Mouse (Mus musculus): ENCODE measurements around the gene Mapt. TPM values are rescaled to one million over a fixed set of nuclear protein-coding genes. Genes with fewer than 3 reads are reported as not detected.

Gene Mapt
- polyA plus RNA-seq, 1 experiment from 2014 or later, result 1.2 TPM

DNA sequence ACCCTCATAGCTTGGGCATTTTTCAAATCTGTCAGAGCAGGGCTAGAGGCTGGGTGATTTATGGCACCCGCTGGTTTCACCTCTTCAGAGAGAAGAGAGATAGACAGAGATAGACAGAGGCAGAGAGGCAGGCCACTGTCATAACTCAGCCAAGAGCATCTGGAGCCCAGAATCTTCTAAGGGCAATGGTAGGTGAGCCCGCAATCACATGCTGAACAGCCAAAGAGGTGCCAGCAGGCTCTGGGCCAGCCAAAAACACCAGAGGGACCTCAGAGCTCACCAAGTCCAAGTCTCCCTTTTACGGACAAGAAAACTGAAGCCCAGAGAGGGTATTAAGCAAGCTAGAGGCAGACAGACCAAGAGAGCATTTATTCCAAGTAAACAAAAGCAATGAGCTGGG is 66.5 kb downstream of the Mapt start:
- Histone ChIP-seq H3K9ac (no peak overlapping the region), H3K4me1 (replicated peaks) (peaks cover 9% of the 10 kb centered on the region; the same call in 1 of the 2 replicates)

DNA sequence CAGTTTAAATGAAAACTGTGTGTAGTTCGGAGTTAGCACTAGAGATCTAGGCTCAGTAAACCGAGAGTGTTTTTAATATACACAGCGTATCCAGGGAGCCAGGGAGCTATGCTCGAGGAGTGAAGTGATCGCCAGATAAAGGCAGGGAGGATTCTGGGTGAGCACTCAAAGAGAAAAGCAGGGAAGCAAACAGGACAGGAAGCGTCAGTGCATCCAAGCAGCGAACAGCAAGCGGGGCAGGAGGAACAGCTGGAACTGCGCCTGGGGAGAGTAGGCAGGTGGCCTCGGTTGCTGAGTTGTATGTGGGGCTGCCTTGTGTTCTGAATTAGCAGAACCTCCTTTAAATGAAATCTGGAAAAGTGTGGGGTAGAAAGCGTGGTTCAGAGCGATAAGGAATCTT is 71.4 kb downstream of the Mapt start:
- no peak for ATAC-seq (replicated peaks; ENCODE audit: insufficient number of reproducible peaks, insufficient read depth, low FRiP score, low read depth)
- WGBS, result 47% methylated on average over 12 of the region's 12 CpGs
- H3K9ac ChIP-seq, result no peak overlapping the region
- no peaks in the 10 kb centered on the region for H3K9me3 ChIP-seq (replicated peaks)
- peak overlapping the region; percentile 21; the same call in 1 of the 2 replicates for H3K4me2 ChIP-seq
- no peaks in the 10 kb centered on the region for H3K36me3 ChIP-seq
- no peak overlapping the region for H3K4me3 ChIP-seq
- peaks cover 5% of the 10 kb centered on the region; the same call in 1 of the 2 replicates for H3K4me1 ChIP-seq (replicated peaks)
- H3K27ac ChIP-seq, result no peak overlapping the region
- no peaks in the 10 kb centered on the region for H3K27me3 ChIP-seq

More for the DNA sequence above, 66.5 kb downstream of the Mapt start:
- no peak overlapping the region for H3K4me2 ChIP-seq
- no peaks in the 10 kb centered on the region for H3K27me3 ChIP-seq
- no peaks in the 10 kb centered on the region for H3K36me3 ChIP-seq
- ATAC-seq (replicated peaks; ENCODE audit: insufficient number of reproducible peaks, insufficient read depth, low FRiP score, low read depth), result no peak
- H3K4me3 ChIP-seq, result no peak overlapping the region
- H3K27ac ChIP-seq, result no peak overlapping the region
- 83% methylated on average over 3 of the region's 3 CpGs for WGBS
- no peaks in the 10 kb centered on the region for H3K9me3 ChIP-seq (replicated peaks)

DNA sequence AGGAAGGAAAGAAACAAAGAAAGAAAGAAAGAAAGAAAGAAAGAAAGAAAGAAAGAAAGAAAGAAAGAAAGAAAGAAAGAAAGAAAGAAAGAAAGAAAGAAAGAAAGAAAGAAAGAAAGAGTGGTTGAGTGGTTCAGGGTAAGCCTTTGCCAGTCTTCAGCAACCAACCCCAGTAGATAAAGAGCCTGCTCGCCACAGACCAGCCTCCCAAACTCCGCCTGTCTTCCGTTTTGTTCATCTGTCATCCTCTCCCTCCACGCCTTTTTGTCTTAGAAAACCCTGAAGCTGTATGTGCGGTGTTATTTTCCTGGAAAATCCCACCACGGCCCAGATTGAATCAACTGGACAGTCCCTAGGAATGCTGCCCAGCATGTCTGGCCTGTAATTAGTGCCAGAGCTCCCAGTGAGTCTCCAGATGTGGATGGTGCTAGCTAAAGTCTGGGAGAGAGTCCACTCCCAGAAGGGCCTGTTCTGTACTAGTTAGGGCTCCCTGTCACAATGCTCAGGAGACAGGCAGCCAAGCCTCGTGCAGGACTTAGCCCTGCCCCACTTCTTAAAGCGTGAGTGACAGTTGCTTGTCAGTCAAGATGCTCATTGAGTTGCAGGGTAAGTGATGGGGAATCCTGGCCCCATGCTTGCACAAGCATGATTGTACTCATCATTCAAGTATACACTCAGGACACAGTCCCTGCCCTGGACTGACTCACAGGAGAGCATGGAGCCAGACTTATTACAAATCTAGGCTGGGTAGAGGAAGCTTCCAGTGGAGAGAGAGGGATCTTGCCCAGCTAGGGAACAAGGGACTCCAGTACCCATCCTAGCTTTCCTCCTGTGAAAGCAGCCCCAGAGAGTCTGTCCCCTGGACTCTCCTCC is 72.1 kb downstream of the Mapt start:
- ATAC-seq (replicated peaks; ENCODE audit: insufficient number of reproducible peaks, insufficient read depth, low FRiP score, low read depth), result no peak
- Histone ChIP-seq H3K4me1 (replicated peaks) (peaks cover 5% of the 10 kb centered on the region; the same call in 1 of the 2 replicates), H3K36me3 (no peaks in the 10 kb centered on the region), H3K27me3 (no peaks in the 10 kb centered on the region), H3K4me3 (no peak overlapping the region), H3K9me3 (replicated peaks) (no peaks in the 10 kb centered on the region), H3K9ac (no peak overlapping the region), H3K4me2 (no peak overlapping the region), H3K27ac (no peak overlapping the region)
- 59% methylated on average over 8 of the region's 8 CpGs for WGBS

DNA sequence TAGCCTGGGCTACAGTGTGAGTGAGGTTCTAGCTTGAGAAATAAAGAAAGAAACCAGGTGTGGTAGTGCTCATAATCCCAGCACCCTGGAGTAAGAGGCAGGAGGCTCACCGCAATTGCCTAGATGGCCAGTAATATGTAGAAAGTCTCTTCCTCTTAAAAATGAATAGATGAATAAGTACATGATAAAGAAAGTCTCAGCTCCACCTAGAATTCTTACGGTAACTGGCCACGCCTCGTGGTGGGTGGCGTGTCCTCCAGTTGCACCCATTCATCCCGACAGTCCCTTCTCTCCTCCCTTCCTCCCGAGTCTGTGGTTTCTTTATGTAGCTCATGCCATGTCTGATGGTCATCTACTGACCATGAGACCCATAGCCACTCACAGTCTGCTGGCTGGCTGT is 74.5 kb downstream of the Mapt start:
- H3K27ac ChIP-seq, result no peak overlapping the region
- H3K9me3 ChIP-seq (replicated peaks), result no peaks in the 10 kb centered on the region
- 92% methylated on average over 7 of the region's 7 CpGs for WGBS
- H3K27me3 ChIP-seq, result peaks cover 21% of the 10 kb centered on the region
- H3K4me3 ChIP-seq, result no peak overlapping the region
- H3K4me2 ChIP-seq, result no peak overlapping the region
- H3K4me1 ChIP-seq (replicated peaks), result peaks cover 7% of the 10 kb centered on the region; the same call in 1 of the 2 replicates
- H3K9ac ChIP-seq, result no peak overlapping the region
- no peak for ATAC-seq (replicated peaks; ENCODE audit: insufficient number of reproducible peaks, insufficient read depth, low FRiP score, low read depth)
- H3K36me3 ChIP-seq, result no peaks in the 10 kb centered on the region

DNA sequence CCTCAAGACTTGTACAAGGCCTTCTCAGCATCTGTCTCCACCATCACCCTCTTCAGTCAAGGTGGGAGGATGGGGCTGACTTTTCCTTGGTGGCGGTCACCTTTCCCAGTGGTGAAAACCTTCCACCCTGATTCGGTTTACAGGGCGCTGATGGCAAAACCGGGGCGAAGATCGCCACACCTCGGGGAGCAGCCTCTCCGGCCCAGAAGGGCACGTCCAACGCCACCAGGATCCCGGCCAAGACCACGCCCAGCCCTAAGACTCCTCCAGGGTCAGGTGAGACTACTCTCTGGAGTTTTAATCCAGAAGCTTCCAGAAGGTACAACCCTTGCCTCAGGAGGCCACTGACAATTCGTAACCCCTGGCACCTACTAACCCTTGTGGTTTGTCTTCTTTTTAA is 75.3 kb downstream of the Mapt start:
- peaks cover 7% of the 10 kb centered on the region; the same call in 1 of the 2 replicates for H3K4me1 ChIP-seq (replicated peaks)
- H3K9ac ChIP-seq, result no peak overlapping the region
- no peaks in the 10 kb centered on the region for H3K9me3 ChIP-seq (replicated peaks)
- WGBS, result 91% methylated on average over 13 of the region's 13 CpGs
- no peak overlapping the region for H3K27ac ChIP-seq
- ATAC-seq (replicated peaks; ENCODE audit: insufficient number of reproducible peaks, insufficient read depth, low FRiP score, low read depth), result no peak
- H3K27me3 ChIP-seq, result peaks cover 28% of the 10 kb centered on the region
- H3K36me3 ChIP-seq, result no peaks in the 10 kb centered on the region
- H3K4me2 ChIP-seq, result no peak overlapping the region
- H3K4me3 ChIP-seq, result no peak overlapping the region

DNA sequence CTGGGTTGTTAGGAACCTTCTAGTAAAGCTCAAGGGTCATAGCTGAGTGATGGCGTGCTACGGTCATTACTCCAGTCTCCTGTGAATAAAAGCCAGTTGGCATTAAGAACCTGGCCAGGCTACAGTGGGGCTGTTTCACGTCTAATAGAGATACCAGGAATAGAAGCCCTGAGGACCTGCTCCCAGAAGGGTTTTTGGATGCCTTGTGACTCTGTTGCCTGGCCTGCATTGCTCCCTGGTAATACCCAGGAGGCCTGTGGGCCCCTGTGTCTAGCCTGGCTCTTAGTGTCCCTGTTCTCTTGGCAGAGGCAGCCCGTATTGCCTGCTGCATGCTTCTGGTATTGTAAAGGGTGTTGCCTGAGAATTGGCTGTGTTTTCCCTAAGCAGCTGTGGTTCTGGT is 75.9 kb downstream of the Mapt start:
- Histone ChIP-seq H3K9me3 (replicated peaks) (no peaks in the 10 kb centered on the region), H3K4me1 (replicated peaks) (peaks cover 7% of the 10 kb centered on the region; the same call in 1 of the 2 replicates), H3K36me3 (no peaks in the 10 kb centered on the region), H3K9ac (no peak overlapping the region), H3K4me3 (no peak overlapping the region), H3K27ac (no peak overlapping the region), H3K4me2 (no peak overlapping the region), H3K27me3 (peaks cover 31% of the 10 kb centered on the region)
- no peak for ATAC-seq (replicated peaks; ENCODE audit: insufficient number of reproducible peaks, insufficient read depth, low FRiP score, low read depth)
- 66% methylated on average over 4 of the region's 4 CpGs for WGBS

DNA sequence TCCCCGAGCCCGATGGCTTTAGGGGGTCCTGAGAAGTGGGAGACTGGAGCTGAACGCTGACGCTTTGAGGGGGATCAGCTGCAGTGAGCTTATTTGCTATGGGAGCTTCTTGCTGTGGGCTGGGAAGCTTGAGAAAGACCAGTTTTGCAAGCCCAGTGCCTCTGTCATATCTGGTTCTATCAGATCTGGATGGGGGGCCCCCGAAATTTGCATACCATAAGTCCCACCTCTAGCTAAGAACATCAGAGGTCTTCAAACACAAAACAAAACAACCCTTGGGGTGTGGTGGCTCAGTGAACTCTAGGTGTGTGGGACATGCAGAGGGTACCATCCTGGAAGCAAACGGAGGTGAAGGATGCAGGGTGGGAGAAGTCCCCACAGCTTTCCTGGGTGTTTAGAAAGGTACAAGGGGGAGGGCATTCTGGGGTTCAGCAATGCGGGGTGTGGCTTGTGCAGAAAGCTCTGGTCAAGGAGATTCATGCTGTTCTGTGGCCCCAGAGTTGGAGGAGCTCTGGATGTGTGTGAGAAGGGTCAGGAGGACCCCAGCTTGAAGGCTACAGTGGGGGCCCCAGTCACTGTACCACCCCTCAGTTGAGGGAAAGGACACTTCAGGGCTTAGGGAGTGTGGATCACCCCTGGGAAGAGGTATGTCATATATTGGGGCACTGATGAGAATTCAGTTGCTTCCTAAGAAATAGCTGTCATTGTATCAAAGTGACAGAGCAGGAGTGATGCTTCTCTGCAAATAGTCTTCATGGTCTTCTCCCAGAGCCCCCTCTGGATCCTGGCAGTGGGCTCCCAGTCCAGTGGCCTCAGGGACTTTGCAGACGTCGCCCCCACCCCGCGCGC is 78.4 kb downstream of the Mapt start:
- Histone ChIP-seq H3K4me3 (peak overlapping the region; percentile 14; the same call in 1 of the 2 replicates), H3K27ac (no peak overlapping the region), H3K4me2 (peak overlapping the region; percentile 42), H3K36me3 (no peaks in the 10 kb centered on the region), H3K4me1 (replicated peaks) (0 out of 2 replicates have a peak, but pooled peaks cover 3% of the 10 kb centered on the region), H3K27me3 (peaks cover 31% of the 10 kb centered on the region), H3K9ac (no peak overlapping the region), H3K9me3 (replicated peaks) (no peaks in the 10 kb centered on the region)
- no peak; the same call in 1 of the 2 replicates for ATAC-seq (replicated peaks; ENCODE audit: insufficient number of reproducible peaks, insufficient read depth, low FRiP score, low read depth)
- 32% methylated on average over 12 of the region's 12 CpGs for WGBS

DNA sequence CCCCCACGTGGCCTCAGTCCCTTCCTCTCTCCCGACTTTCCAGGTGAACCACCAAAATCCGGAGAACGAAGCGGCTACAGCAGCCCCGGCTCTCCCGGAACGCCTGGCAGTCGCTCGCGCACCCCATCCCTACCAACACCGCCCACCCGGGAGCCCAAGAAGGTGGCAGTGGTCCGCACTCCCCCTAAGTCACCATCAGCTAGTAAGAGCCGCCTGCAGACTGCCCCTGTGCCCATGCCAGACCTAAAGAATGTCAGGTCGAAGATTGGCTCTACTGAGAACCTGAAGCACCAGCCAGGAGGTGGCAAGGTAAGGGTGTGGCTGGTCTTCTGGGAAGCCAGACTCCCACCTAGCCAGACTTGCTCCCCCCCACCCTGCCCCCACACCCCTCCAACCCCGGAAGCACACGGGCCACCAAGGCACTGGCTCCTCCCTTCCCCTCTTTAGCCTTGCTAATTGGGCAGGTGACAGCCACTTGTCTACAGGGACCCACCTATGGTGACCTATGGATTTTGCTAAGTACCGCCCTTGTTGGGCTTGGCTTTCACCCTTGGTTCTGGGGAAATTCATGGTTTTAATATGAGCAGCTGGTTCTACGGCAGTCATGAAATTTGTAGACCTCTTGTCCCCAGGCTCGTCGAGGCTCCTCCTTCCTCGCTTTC is 79.2 kb downstream of the Mapt start:
- ATAC-seq (replicated peaks; ENCODE audit: insufficient number of reproducible peaks, insufficient read depth, low FRiP score, low read depth), result no peak
- no peak overlapping the region for H3K27ac ChIP-seq
- 0 out of 2 replicates have a peak, but pooled peaks cover 3% of the 10 kb centered on the region for H3K4me1 ChIP-seq (replicated peaks)
- H3K36me3 ChIP-seq, result no peaks in the 10 kb centered on the region
- H3K27me3 ChIP-seq, result peaks cover 31% of the 10 kb centered on the region
- 14% methylated on average over 23 of the region's 23 CpGs for WGBS
- H3K9me3 ChIP-seq (replicated peaks), result no peaks in the 10 kb centered on the region
- H3K4me2 ChIP-seq, result peak overlapping the region; percentile 42
- no peak overlapping the region for H3K9ac ChIP-seq
- H3K4me3 ChIP-seq, result peak overlapping the region; percentile 14; the same call in 1 of the 2 replicates

DNA sequence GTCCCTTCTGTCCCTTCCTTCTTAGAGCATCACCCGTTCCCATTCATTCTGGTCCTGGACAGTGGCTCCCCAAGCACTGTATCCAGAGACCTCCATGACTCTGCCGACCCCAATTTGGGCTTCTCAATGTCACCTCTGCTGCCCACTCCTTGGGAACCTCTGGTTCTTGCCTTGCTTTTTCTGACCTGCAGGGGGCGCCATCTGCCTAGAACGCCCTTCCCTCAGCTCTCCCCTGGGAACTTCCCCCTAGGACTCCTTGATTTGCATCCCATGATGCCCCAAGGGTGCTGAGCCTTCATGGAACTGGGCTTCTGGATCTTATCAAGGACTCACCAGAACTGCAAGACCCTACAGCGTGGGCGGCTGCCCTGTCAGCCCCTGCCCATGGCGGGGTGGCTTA is 80.5 kb downstream of the Mapt start:
- Histone ChIP-seq H3K9ac (no peak overlapping the region), H3K9me3 (replicated peaks) (no peaks in the 10 kb centered on the region), H3K27me3 (peaks cover 31% of the 10 kb centered on the region), H3K27ac (no peak overlapping the region), H3K4me3 (no peak overlapping the region), H3K36me3 (no peaks in the 10 kb centered on the region), H3K4me1 (replicated peaks) (0 out of 2 replicates have a peak, but pooled peaks cover 3% of the 10 kb centered on the region), H3K4me2 (no peak overlapping the region)
- 59% methylated on average over 7 of the region's 7 CpGs for WGBS
- ATAC-seq (replicated peaks; ENCODE audit: insufficient number of reproducible peaks, insufficient read depth, low FRiP score, low read depth), result no peak

DNA sequence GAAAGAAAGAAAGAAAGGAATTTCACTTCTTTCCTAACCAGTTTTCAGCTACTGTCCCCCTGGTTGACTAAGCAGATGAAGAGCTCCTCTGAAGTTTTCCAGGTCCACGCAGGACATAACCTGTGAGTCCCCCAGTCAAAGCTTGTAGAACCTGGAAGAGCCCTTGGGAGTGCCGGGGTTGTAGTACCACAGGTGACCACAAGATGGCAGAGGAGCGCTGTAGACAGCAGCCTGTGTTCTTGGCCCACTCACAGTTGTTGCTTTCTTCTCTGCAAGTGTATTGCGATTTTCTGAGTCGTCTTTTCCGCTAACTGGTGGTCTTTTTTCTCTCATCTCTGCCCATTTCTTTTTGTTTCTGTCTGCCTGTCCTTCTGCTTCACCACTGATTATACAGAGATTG is 84.5 kb downstream of the Mapt start:
- Histone ChIP-seq H3K4me2 (no peak overlapping the region), H3K27ac (no peak overlapping the region), H3K4me3 (no peak overlapping the region), H3K9me3 (replicated peaks) (no peaks in the 10 kb centered on the region), H3K27me3 (peaks cover 11% of the 10 kb centered on the region), H3K9ac (no peak overlapping the region), H3K36me3 (no peaks in the 10 kb centered on the region), H3K4me1 (replicated peaks) (peaks cover 16% of the 10 kb centered on the region)
- ATAC-seq (replicated peaks; ENCODE audit: insufficient number of reproducible peaks, insufficient read depth, low FRiP score, low read depth), result no peak
- 6% methylated on average over 6 of the region's 6 CpGs for WGBS

All from heart, embryonic 15.5 days (tissue).